Mouse (Mus musculus): ENCODE results near the gene Med25.

DNA sequence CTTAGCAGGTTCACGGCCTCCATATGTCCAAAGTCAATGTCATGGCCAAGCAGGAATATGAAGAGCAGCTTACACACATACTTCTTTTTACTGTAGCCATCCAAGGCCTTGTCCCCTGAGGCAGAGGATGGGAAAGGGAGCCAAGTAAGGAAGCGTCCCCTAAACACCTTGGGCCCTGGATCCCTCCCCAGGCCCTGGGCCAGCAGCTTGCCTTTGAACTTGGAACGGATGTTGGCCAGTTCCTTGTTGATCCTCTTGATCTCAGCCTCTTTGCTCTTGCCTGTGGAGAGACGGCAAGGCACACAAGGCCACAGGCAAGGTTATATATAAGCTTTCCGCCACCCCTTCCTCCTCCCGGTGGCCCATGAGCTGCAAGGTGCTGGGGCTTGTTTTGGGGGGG is 23.7 kb upstream of the Med25 start:
- TF ChIP-seq CTCF (IDR thresholded peaks at IDR 0.05) (no peak), POLR2A (IDR thresholded peaks at IDR 0.05; ENCODE audit: insufficient read depth, low read depth, low read length) (no peak)

Measured in heart, adult 2 months (tissue).